Mouse (Mus musculus) adrenal gland, postnatal 25 days (tissue): ENCODE data around the gene Pvalb. TPM values are rescaled to one million over a fixed set of nuclear protein-coding genes. Genes with fewer than 3 reads are reported as not detected.

ENCODE experiments used
- DNase-seq: peaks from one replicate; pipeline ENCODE4 v3.0.0; 2021; ENCODE audit warnings: mixed read lengths
- long read RNA-seq: library from polyadenylated mRNA; stranded (forward); transcript quantifications from one replicate; pipeline ENCODE4 v2.0.0, GENCODE M21; 2021
- total RNA-seq: library from RNA; stranded (reverse); gene quantifications from 2 replicates; pipeline ENCODE4 v1.2.3, GENCODE M21; 2021

The Pvalb gene
- not detected in 2 replicates for total RNA-seq
- long read RNA-seq: 0 reads

- no peak for DNase-seq
These were observed at the start of gene Pvalb for GRCm38 (mm10) chr15:78206312-78206711. Gene Pvalb (minus strand): TSS chr15:78206400.

DNA sequence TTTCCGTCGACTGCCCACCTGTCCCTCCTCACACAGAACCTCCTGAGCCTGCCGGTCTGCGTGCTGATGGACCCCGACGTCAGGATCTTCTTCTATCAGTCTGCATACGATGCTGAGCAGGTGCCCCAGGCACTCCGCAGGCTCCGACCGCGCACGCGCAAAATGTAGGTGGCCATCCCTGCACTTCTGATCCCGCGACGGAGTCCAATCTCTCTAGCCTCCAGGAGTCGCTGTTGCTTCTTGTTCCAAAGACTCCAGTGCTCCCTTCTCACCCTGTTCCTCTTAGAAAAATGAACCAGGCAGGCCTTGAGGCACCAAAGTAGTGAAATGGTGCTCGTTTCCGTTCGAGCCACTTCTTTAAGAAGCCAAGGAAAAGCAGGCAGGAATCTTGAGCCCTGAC, 48.6 kb upstream of the Pvalb start:
- peak; percentile 43 for DNase-seq

GRCm38 (mm10) chr15:78248410-78248809, 42.2 kb upstream of the Pvalb start:
- no peak for DNase-seq

DNA sequence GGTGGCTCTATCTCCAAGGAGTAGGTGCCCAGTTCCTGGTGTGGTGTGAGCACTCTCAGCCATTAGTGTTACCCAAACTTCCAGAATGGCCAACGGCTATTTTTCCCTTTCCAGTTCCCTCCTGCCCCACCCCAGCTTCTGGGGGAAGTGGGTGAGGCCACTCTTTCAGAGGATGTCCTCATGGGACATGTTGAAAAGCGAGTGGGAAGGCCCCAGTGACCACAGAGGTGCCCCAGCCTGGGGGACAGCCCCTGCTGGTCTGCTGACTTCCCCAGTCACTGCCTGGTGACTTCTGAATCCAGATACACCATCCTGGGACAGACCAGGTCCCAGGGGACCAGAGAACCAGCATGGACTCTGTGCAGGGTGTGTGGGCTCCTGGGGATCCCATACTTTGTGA, 41.5 kb upstream of the Pvalb start:
- DNase-seq: no peak

- DNase-seq: no peak
These were observed 40.2 kb upstream of the Pvalb start for GRCm38 (mm10) chr15:78246143-78247116.

DNA sequence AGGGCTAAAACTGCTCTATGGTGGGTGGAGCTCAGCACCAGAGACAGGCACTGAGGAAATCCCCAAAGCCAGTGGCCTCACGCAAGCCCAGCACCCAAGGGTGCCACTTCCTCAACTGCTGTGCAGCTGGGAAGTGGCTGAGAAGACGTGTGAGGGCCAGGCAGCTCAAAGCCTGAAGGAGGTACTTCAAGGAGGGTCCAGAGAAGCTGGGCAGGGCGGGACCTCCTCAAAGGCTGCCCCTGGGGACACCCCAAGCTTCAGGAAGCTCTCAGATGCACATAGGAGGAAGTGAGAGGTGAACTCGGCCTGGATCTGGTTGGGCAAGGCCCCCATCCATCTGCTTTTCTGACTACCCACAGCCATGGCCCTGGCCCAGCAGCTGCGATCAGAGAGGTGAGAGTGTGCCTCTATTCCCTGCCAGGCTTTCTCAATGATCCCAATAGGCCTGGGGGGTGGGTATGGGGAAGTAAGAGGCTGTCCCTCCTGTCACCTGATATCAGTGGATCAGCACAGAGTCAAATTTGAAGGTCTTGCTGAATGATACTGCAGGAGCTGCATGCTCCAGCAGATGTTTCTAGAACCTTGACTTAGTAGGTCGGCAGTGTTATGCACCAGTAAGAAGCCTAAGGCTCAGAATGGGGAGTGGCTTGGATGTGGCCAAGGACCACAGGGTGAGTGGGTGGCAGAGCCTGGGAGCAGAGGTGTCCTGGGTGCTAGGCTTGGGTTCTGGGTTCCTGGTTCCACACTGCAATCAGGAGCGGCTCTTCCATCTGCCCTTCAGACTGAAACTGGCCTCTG, 38.7 kb upstream of the Pvalb start, which contains the start of gene Ncf4:
Ncf4 (plus strand) TSS at position 107 of the 798 bp plus-strand sequence.
- DNase-seq: no peak

DNA sequence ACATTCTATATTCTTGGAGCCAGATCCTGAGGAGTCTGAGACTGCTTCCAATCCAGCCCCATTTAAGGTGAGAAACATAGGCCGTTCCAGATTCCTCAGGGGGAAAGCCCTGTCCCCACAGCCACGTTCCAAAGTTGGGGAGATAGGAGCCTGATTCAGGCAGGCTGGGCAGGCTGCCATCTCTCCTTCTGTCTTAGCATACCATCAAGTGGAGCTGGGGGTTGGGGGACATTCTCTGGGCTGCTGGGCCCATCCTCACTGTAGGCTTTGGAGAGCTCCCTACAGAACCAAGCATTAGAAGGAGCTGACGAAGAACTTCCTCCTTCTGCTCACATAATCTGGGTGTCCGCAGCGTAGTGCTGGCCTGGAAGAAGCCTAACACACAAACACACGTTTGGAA, 37.6 kb upstream of the Pvalb start:
- no peak for DNase-seq

DNA sequence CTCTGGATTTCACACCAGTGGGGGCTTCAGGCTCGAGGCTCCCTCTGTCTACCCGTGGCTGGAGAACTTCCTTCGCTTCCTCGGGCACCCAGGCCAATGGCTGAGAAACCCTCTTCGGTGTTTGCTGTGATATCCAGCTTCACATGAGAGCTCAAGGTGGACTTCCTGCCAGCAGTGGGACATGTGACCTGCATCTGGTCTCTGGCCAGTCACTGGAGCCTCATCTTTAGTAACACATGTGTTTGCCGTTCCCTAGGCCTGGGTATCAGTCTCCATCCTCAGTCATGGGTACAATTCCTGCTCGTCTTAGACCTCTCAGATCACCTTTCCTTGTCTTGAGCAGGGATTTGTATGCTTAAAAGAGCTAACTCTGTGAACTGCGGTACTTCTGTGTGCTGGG, 36.9 kb upstream of the Pvalb start:
- no peak for DNase-seq

- no peak for DNase-seq
These were observed 35.1 kb upstream of the Pvalb start for GRCm38 (mm10) chr15:78241335-78241734.

GRCm38 (mm10) chr15:78239956-78240617, 33.9 kb upstream of the Pvalb start:
- no peak for DNase-seq

DNA sequence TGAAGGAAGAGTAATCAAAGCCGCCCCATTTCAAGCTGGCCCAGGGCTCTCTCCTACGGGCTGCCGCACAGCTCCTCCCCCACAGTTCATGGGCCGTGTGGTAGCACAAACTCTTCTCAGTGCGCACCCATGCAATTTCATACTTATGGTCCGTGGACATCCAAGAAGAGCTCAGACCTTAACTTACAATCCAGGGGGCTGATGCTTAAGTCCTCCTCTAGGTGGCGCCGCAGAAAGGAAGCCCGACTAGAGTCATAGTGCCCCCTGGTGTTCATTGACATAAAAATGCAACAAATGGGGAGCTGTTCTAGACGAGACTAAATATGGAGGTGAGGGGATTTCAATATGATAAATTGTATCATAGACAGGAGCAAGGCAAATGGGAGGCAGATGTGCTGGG, 33.3 kb upstream of the Pvalb start:
- DNase-seq: peak; percentile 66

DNA sequence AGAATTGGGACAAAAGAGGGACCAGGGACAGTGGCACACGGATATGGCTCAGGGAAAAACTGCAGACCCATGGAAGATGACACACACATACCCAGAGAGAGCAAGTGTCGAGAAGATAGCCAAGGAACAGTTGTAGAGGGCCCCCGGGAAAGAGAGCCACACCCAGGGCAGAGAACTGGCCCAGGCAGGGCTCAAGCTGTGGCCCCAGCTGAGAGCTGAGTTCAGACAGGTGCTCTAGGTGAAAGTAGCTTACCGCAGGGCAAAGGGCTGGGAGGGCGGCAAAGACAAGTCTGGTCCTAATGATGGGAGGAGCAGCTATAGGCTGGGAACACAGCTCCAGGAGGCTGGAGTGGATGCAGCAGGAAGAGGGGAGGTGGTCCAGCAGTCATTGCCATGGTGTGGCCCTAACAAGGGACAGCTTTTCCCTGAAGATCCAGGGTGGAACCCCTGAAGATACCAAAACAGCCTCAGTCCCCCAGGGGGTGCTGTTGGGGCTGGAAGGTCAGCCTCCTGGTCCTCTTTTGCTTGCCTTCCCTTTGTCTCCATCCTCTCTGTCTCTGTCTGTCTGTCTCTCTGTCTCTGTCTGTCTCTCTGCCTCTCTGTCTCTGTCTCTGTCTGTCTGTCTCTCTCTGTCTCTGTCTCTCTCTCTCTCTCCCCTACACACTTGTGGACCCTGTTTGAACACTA, 28.8 kb upstream of the Pvalb start:
- no peak for DNase-seq

DNA sequence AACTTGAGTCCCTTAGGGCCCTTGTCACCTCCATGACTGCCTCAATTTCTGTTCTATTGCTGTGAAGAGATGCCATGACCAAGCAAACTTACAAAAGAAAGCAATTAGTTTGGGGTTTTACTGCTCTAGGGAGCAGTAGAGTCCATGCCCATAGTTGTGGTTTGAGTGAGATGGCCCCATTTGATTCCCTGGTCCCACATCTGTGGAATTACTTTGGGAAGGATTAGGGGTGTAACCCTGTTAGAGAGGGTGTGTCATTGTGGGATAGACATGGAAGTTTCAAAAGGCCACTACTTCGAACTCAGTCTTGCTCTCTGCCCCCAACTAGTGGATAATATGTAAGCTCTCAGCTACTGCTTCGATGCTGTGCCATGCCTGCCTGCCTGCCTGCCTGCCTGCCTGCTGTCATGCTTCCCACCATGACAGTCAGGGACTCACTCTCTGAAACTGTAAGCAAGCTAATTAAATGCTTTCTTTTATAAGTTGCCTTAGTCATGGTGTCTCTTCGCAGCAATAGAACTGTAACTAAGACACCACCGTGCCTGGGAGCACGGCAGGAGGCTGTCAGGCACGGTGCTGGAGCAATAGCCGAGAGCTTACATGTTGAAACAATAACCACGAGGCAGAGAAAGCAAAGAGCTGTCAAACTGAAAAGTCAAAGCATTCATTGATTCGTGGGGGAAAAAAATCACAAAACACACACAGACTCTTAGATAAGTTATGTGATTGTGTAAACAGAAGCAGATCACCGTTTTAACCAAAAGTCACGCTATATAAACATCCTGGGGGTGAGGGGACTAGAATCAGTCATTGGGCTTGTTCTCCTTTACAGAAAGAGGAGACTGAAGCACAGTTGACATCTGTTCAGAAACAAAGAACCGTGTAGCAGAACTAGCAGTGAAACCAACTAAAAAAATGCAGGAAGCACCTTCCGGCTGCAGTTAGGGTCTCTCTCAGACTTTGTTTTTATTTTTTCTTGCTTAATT, 25.4 kb upstream of the Pvalb start:
- DNase-seq: no peak

- DNase-seq: no peak
These were observed 21.6 kb upstream of the Pvalb start for GRCm38 (mm10) chr15:78227816-78228215.

GRCm38 (mm10) chr15:78215269-78215668, 9.1 kb upstream of the Pvalb start:
- DNase-seq: no peak

- no peak for DNase-seq
These were observed 5.2 kb upstream of the Pvalb start for GRCm38 (mm10) chr15:78211367-78211766.

- DNase-seq: no peak
These were observed 4.0 kb upstream of the Pvalb start for GRCm38 (mm10) chr15:78210203-78210602.

- DNase-seq: peak; percentile 15
These were observed 1.0 kb downstream of the Pvalb start for GRCm38 (mm10) chr15:78205192-78205591.

DNA sequence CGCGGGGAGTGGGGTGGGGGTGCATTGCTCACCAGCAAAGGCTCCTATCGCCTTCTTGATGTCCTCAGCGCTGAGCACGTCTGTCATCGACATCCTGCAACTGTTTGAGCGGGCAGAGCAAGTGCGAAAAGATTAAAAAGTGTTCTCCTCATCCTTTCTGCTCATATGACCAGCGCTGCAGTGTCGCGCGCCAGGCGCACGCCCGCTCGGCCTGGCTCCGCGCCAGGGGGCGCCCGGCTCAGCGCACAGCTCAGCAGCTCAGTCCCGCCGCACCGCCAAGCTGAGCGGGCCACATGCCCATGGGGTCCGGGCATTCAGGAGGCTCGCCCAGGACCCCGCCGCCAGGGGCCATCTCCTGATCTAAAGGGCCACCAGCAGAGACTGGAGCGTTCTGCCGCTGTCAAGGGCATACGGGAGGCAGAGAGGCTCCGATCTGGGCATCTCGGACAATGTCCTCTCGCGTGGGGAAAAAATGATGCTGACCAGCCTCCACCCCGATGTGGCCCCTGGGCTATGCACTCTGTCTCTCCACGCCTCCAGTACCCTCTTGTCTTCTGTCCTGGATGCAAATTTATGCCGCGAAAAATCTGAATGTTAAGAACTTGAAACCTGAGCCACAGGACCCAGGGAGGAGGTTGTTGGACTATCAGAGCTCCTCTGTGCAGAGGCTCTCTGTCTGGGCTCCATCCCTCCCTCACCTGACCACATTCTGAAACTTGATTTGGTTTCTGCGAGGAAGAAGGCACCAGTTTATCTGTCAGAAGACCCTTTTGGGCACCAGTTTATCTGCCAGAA, 1.9 kb downstream of the Pvalb start:
- peak; percentile 63 for DNase-seq
